Mouse (Mus musculus): ENCODE measurements around the gene Gm42906.

DNA sequence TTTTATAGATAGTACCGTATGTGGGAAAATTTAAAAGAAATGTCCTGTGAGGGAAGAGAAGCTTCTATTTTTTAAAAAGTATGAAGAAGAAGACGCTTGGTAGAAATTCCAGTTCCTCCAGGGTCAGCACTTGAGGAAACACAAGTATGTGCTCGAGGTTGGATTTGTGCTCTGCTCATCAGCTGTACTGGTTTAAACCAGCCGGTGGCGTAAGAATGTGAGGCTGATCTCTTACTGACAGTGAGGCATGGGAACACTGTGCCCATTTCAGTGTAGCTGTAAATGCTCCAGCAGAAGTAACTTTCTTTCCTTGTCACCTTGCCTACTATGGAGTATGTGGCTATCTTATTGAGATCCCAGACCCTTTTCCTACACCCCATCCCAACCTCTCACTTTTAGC, 374.8 kb downstream of the Gm42906 start:
- TF ChIP-seq CTCF (IDR thresholded peaks at IDR 0.05; ENCODE audit: extremely low read depth, insufficient read depth, low read length): no peak
- no peak for TF ChIP-seq POLR2A (IDR thresholded peaks at IDR 0.05; ENCODE audit: extremely low read depth, insufficient read depth, low read length)
